Mouse (Mus musculus) ES-E14 (cell line): ENCODE measurements at regions not wholly inside any gene's neighbourhood (a gene's known extent, or its start where the extent isn't known, plus 50 kb on each side); places are given as distances from the start of the nearest gene placed in this dataset.

Source experiments
- DNase-seq: peaks from one replicate; pipeline ENCODE4 v3.0.0-alpha.2; 2013; ENCODE audit warnings: low read depth, low spot score
- H3K27ac ChIP-seq: 2 replicates; pipeline ENCODE4 v1.5.1; 2012; ENCODE audit warnings: low read depth, mild to moderate bottlenecking, low read length, moderate library complexity, mixed read lengths; ENCODE audit not compliant: poor library complexity, insufficient read depth, severe bottlenecking
- H3K36me3 ChIP-seq: 2 replicates; pipeline ENCODE4 v1.6.1; 2012; ENCODE audit warnings: mild to moderate bottlenecking, low read length, moderate library complexity, mixed read lengths; ENCODE audit not compliant: control insufficient read depth, poor library complexity, insufficient read depth, severe bottlenecking
- H3K4me1 ChIP-seq, 2 experiments: fragments of 150-350 bp in 1 of 2; sonication (generic) in 1 of 2; 2 replicates each; pipeline ENCODE4 v1.6.1; 2012; ENCODE audit warnings: low read length in 2 of 2, mild to moderate bottlenecking in 1 of 2, mixed read lengths in 1 of 2; ENCODE audit not compliant: control insufficient read depth in 2 of 2, insufficient read depth in 2 of 2, poor library complexity in 1 of 2
- H3K4me3 ChIP-seq, 2 experiments: fragments of 150-350 bp in 1 of 2; sonication (generic) in 1 of 2; 2 replicates each; pipeline ENCODE4 v1.5.1; 2012; ENCODE audit warnings: low read length in 2 of 2, low read depth in 1 of 2, mild to moderate bottlenecking in 1 of 2, mixed read lengths in 1 of 2; ENCODE audit not compliant: insufficient read depth in 1 of 2, poor library complexity in 1 of 2, severe bottlenecking in 1 of 2
- H3K9ac ChIP-seq: 2 replicates; pipeline ENCODE4 v1.6.1; 2012; ENCODE audit warnings: low read depth, mild to moderate bottlenecking, low read length, mixed read lengths; ENCODE audit not compliant: poor library complexity, insufficient read depth, severe bottlenecking
- H3K9me3 ChIP-seq: fragments of 150-350 bp; sonication (generic); 2 replicates; pipeline ENCODE4 v1.6.1; 2012; ENCODE audit warnings: low read depth, mild to moderate bottlenecking, low read length; ENCODE audit not compliant: control insufficient read depth, insufficient read depth
- CHD2 ChIP-seq: IDR thresholded peaks from 2 replicates; pipeline ENCODE4 v1.6.1; 2014; ENCODE audit warnings: mild to moderate bottlenecking, low read depth, low read length, inconsistent platforms
- HCFC1 ChIP-seq: IDR thresholded peaks from 2 replicates; pipeline ENCODE4 v1.6.1; 2012; ENCODE audit warnings: low read length, inconsistent platforms, borderline replicate concordance; ENCODE audit not compliant: insufficient read depth
- MAFK ChIP-seq: IDR thresholded peaks from 2 replicates; pipeline ENCODE4 v1.6.1; 2014; ENCODE audit warnings: mild to moderate bottlenecking, low read depth, low read length, inconsistent platforms; ENCODE audit not compliant: insufficient read depth
- ZC3H11A ChIP-seq: IDR thresholded peaks from 2 replicates; pipeline ENCODE4 v1.6.1; 2012; ENCODE audit warnings: low read depth, mild to moderate bottlenecking, inconsistent platforms, low read length, borderline replicate concordance
- ZNF384 ChIP-seq: IDR thresholded peaks from 2 replicates; pipeline ENCODE4 v1.6.1; 2012; ENCODE audit warnings: low read depth, low read length, inconsistent platforms
- in situ Hi-C, 2 experiments: fragments of 600-800 bp; cut with MboI; formaldehyde crosslinking; loops; one replicate each; pipeline ENCODE4 v1.15.1; 2025; ENCODE audit warnings: low sequenced_read_pairs in 2 of 2, inconsistent platforms in 1 of 2; ENCODE audit not compliant: unreplicated experiment in 2 of 2

DNA sequence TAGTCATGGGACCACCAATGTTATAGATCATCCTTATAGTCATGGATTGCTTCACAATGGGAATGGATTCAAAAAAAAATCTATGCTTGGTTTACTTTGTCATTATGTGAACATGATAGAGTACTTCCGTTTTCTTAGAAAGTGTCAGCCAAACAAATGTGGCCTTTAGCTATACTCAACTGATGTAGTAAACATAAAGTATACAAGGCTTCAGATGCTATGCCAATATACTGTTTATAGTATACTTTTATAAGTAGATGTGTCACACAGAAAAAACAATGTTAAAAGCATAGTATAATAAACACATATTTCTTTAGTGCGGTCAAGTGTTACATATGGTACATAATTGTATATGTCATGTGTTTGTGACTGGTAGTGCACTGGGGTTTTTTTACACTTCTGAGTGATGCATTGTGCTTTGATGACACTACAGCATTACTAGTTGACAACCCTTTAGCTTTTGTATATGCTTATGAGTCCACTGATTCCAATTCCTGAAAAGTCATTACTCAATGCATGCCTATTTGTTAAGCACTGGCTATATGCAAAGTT lies 666.9 kb upstream of the Brinp1 start:
- TF ChIP-seq ZC3H11A (no peak), MAFK (no peak), CHD2 (no peak), ZNF384 (no peak), HCFC1 (no peak)
- Histone ChIP-seq H3K27ac (no peak overlapping the region), H3K9ac (no peak overlapping the region), H3K4me1 (no peaks in the 10 kb centered on the region; a peak in 1 of 4 replicates), H3K9me3 (no peaks in the 10 kb centered on the region), H3K4me3 (no peak overlapping the region), H3K36me3 (no peaks in the 10 kb centered on the region)
- DNase-seq = no peak
- in situ Hi-C loops = no loop called here

- no peaks in the 10 kb centered on the region; a peak in 1 of 4 replicates for H3K4me1 ChIP-seq
- in situ Hi-C loops = no loop called here
- TF ChIP-seq CHD2 = no peak
- no peak for TF ChIP-seq ZC3H11A
- TF ChIP-seq HCFC1 = no peak
- TF ChIP-seq MAFK = no peak
- TF ChIP-seq ZNF384 = no peak
- no peak for DNase-seq
- no peaks in the 10 kb centered on the region for H3K36me3 ChIP-seq
- no peak overlapping the region for H3K4me3 ChIP-seq
- no peaks in the 10 kb centered on the region for H3K9me3 ChIP-seq
- H3K9ac ChIP-seq = no peak overlapping the region
- no peak overlapping the region for H3K27ac ChIP-seq
Measured at GRCm38 (mm10) chr4:69618161-69618730, 664.0 kb upstream of the Brinp1 start.

DNA sequence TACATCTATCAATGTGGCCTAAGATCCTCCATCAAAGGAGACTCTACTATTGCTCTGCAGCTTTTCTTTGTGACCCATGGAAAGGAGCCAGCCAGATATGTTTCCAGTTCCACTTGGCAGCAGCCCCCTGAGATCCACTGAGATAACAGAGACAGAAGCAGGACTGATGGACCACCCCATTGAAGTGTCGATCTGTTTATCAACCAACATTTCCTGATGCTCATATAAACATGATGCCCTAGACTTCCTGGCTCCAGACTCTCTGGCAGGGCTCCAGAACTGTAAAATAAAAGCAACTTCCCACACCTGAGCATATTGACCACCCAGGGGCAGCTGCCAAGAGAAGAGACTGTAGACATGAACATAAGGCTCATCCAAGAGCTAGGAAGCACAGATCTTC lies 660.7 kb upstream of the Brinp1 start:
- Histone ChIP-seq H3K9ac (no peak overlapping the region), H3K4me3 (no peak overlapping the region), H3K36me3 (no peaks in the 10 kb centered on the region), H3K9me3 (no peaks in the 10 kb centered on the region), H3K4me1 (no peaks in the 10 kb centered on the region), H3K27ac (no peak overlapping the region)
- in situ Hi-C loops = no loop called here
- no peak for DNase-seq
- TF ChIP-seq CHD2 (no peak), ZC3H11A (no peak), MAFK (no peak)

- H3K36me3 ChIP-seq = no peaks in the 10 kb centered on the region
- no peak overlapping the region for H3K27ac ChIP-seq
- in situ Hi-C loops = no loop called here
- no peak overlapping the region for H3K9ac ChIP-seq
- no peaks in the 10 kb centered on the region for H3K4me1 ChIP-seq
- H3K4me3 ChIP-seq = no peak overlapping the region
- no peaks in the 10 kb centered on the region for H3K9me3 ChIP-seq
- no peak for DNase-seq
- TF ChIP-seq CHD2 = no peak
- TF ChIP-seq MAFK = no peak
- TF ChIP-seq ZNF384 = no peak
- no peak for TF ChIP-seq ZC3H11A
- TF ChIP-seq HCFC1 = no peak
Measured at GRCm38 (mm10) chr4:69611681-69612300, 657.6 kb upstream of the Brinp1 start.
